9 mouse cellular contexts compared by ENCODE assay signal in genomic region chr17:80560669-80561401, GRCm38 (mm10). TPM values are rescaled to one million over a fixed set of nuclear protein-coding genes. Genes with fewer than 3 reads are reported as not detected.
A peak's percentile ranks its signal among the peaks of the same experiment; 100 is the strongest.
DNase-seq lines count a peak whose midpoint lies in the region; ATAC-seq and TF ChIP-seq lines count a peak whose summit lies in the region.
"Had no signal": no experiment of that assay in that cellular context is flagged by ENCODE, and none has a peak within 500 bp of the region (broad histone marks: within the 10 kb centered on the region; RNA-seq: fewer than 3 reads in every experiment).

No protein-coding gene starts in this region.

- 0 out of 2 replicates have a peak overlapping the region, but pooled peaks have one; percentile 25 for H3K4me2 ChIP-seq in embryonic facial prominence, embryonic 15.5 days (replicated peaks)
- peak overlapping the region; percentile 27 for H3K4me2 ChIP-seq in kidney, embryonic 15.5 days
- H3K4me2 ChIP-seq in myocyte (ENCODE audit: low read depth) = peak overlapping the region; percentile 55
- H3K4me2 ChIP-seq: embryonic facial prominence, embryonic 12.5 days had no signal

- no peak overlapping the region for H3K27ac ChIP-seq in bone marrow, adult 2 months (ENCODE audit: control insufficient read depth, insufficient read depth, low read depth, low read length, poor library complexity)
- no peak overlapping the region for H3K27ac ChIP-seq in embryonic facial prominence, embryonic 15.5 days (replicated peaks)
- H3K27ac ChIP-seq in heart, embryonic 10.5 days = no peak overlapping the region
- no peak overlapping the region for H3K27ac ChIP-seq in kidney, embryonic 15.5 days
- H3K27ac ChIP-seq in liver, adult 2 months (replicated peaks; ENCODE audit: insufficient read depth, low read depth, low read length) = no peak overlapping the region
- H3K27ac ChIP-seq: embryonic facial prominence, embryonic 12.5 days had no signal

- ATAC-seq in embryonic facial prominence, embryonic 15.5 days (ENCODE audit: insufficient number of reproducible peaks, low FRiP score, low TSS enrichment, low read depth) = no peak
- peak; percentile 52 for ATAC-seq in kidney, embryonic 15.5 days (replicated peaks; ENCODE audit: low FRiP score)

- H3K4me3 ChIP-seq in C2C12 (ENCODE audit: insufficient read depth, poor library complexity, severe bottlenecking) = no peak overlapping the region
- no peak overlapping the region for H3K4me3 ChIP-seq in bone marrow, adult 2 months (replicated peaks; ENCODE audit: control insufficient read depth, low read depth, low read length)
- no peak overlapping the region for H3K4me3 ChIP-seq in embryonic facial prominence, embryonic 15.5 days (replicated peaks)
- H3K4me3 ChIP-seq in heart, embryonic 10.5 days = peak overlapping the region; percentile 15; the same call in 1 of the 2 replicates
- H3K4me3 ChIP-seq in kidney, embryonic 15.5 days (replicated peaks) = no peak overlapping the region; the same call in 1 of the 2 replicates
- H3K4me3 ChIP-seq in liver, adult 2 months (ENCODE audit: insufficient read depth, low read depth, low read length) = no peak overlapping the region
- H3K4me3 ChIP-seq in myocyte = no peak overlapping the region
- H3K4me3 ChIP-seq: embryonic facial prominence, embryonic 12.5 days had no signal

- no peaks in the 10 kb centered on the region for H3K27me3 ChIP-seq in C2C12 (ENCODE audit: control insufficient read depth, insufficient read depth, insufficient read length)
- H3K27me3 ChIP-seq in embryonic facial prominence, embryonic 15.5 days = no peaks in the 10 kb centered on the region
- no peaks in the 10 kb centered on the region for H3K27me3 ChIP-seq in heart, embryonic 10.5 days (ENCODE audit: insufficient read depth, poor library complexity, severe bottlenecking)
- H3K27me3 ChIP-seq in kidney, embryonic 15.5 days = no peaks in the 10 kb centered on the region
- H3K27me3 ChIP-seq in liver, adult 2 months (ENCODE audit: control insufficient read depth, insufficient read depth, low read length) = no peaks in the 10 kb centered on the region
- no peaks in the 10 kb centered on the region for H3K27me3 ChIP-seq in myocyte (ENCODE audit: control insufficient read depth, insufficient read depth, insufficient read length)
- H3K27me3 ChIP-seq in splenic B cell, adult 2 months (ENCODE audit: control insufficient read depth, insufficient read depth, low read length, poor library complexity, severe bottlenecking) = no peaks in the 10 kb centered on the region; the same call in 1 of the 2 replicates
- H3K27me3 ChIP-seq: embryonic facial prominence, embryonic 12.5 days had no signal

- TF ChIP-seq POLR2A in bone marrow, adult 2 months (IDR thresholded peaks at IDR 0.05; ENCODE audit: borderline replicate concordance, control insufficient read depth, low read depth, low read length) = no peak
- no peak for TF ChIP-seq POLR2A in liver, adult 2 months (IDR thresholded peaks at IDR 0.05; ENCODE audit: extremely low read depth, insufficient read depth, low read length)
- TF ChIP-seq POLR2A in myocyte (IDR thresholded peaks at IDR 0.05; ENCODE audit: insufficient read length, low read depth) = no peak

- H3K9ac ChIP-seq in embryonic facial prominence, embryonic 15.5 days = no peak overlapping the region
- no peak overlapping the region for H3K9ac ChIP-seq in kidney, embryonic 15.5 days
- no peak overlapping the region for H3K9ac ChIP-seq in liver, adult 2 months (ENCODE audit: low read depth, low read length)
- H3K9ac ChIP-seq: embryonic facial prominence, embryonic 12.5 days had no signal

- H3K9me3 ChIP-seq in embryonic facial prominence, embryonic 15.5 days (replicated peaks) = no peaks in the 10 kb centered on the region
- H3K9me3 ChIP-seq in heart, embryonic 10.5 days = peaks cover 5% of the 10 kb centered on the region; the same call in 1 of the 2 replicates
- no peaks in the 10 kb centered on the region for H3K9me3 ChIP-seq in kidney, embryonic 15.5 days (replicated peaks)
- H3K9me3 ChIP-seq: embryonic facial prominence, embryonic 12.5 days had no signal

- 13% methylated on average over 12 of the region's 12 CpGs for WGBS in bone marrow, adult 2 months
- 21% methylated on average over 12 of the region's 12 CpGs for WGBS in embryonic facial prominence, embryonic 15.5 days
- WGBS in heart, embryonic 10.5 days = 22% methylated on average over 12 of the region's 12 CpGs
- WGBS in kidney, embryonic 15.5 days = 16% methylated on average over 12 of the region's 12 CpGs
- 20% methylated on average over 12 of the region's 12 CpGs for WGBS in liver, adult 2 months

- H3K36me3 ChIP-seq in C2C12 (ENCODE audit: control insufficient read depth, insufficient read depth) (no peaks in the 10 kb centered on the region), myocyte (ENCODE audit: control insufficient read depth, insufficient read depth) (no peaks in the 10 kb centered on the region)
- H3K36me3 ChIP-seq in embryonic facial prominence, embryonic 15.5 days = no peaks in the 10 kb centered on the region
- no peaks in the 10 kb centered on the region for H3K36me3 ChIP-seq in heart, embryonic 10.5 days
- H3K36me3 ChIP-seq in kidney, embryonic 15.5 days = no peaks in the 10 kb centered on the region
- no peaks in the 10 kb centered on the region for H3K36me3 ChIP-seq in liver, adult 2 months (ENCODE audit: control insufficient read depth, insufficient read depth, low read length)
- H3K36me3 ChIP-seq in splenic B cell, adult 2 months (ENCODE audit: control insufficient read depth, insufficient read depth, low read length, poor library complexity, severe bottlenecking) = no peaks in the 10 kb centered on the region

- H3K79me2 ChIP-seq in C2C12 (ENCODE audit: control insufficient read depth, insufficient read depth) (no peaks in the 10 kb centered on the region), myocyte (ENCODE audit: control insufficient read depth, insufficient read depth) (no peaks in the 10 kb centered on the region)
- no peaks in the 10 kb centered on the region for H3K79me2 ChIP-seq in liver, adult 2 months (ENCODE audit: control insufficient read depth, insufficient read depth, low read length)

- no peak overlapping the region for H3ac ChIP-seq in C2C12 (ENCODE audit: control insufficient read depth, insufficient read length, low read depth)
- no peak overlapping the region for H3ac ChIP-seq in myocyte (ENCODE audit: control insufficient read depth, insufficient read length)

- DNase-seq in heart, embryonic 10.5 days (ENCODE audit: low spot score) = peak; percentile 86
- DNase-seq in liver, adult 2 months (ENCODE audit: extremely low read depth, low read depth, low spot score) = peak; percentile 50
- peak; percentile 88 for DNase-seq in splenic B cell, adult 2 months (ENCODE audit: low read depth, low spot score)

- TF ChIP-seq CTCF in C2C12 (IDR thresholded peaks at IDR 0.05; ENCODE audit: control insufficient read depth, insufficient read depth, insufficient read length) = peak; percentile 71
- peak; percentile 94 for TF ChIP-seq CTCF in bone marrow, adult 2 months (IDR thresholded peaks at IDR 0.05; ENCODE audit: control insufficient read depth, insufficient read depth, low read length)
- peak; percentile 86 for TF ChIP-seq CTCF in liver, adult 2 months (IDR thresholded peaks at IDR 0.05; ENCODE audit: low read depth, low read length)

- no peaks in the 10 kb centered on the region for H3K4me1 ChIP-seq in bone marrow, adult 2 months (ENCODE audit: control insufficient read depth, insufficient read depth, low read length)
- H3K4me1 ChIP-seq in embryonic facial prominence, embryonic 15.5 days = no peaks in the 10 kb centered on the region
- peaks cover 6% of the 10 kb centered on the region; the same call in 1 of the 2 replicates for H3K4me1 ChIP-seq in heart, embryonic 10.5 days
- no peaks in the 10 kb centered on the region for H3K4me1 ChIP-seq in kidney, embryonic 15.5 days
- no peaks in the 10 kb centered on the region; the same call in 1 of the 2 replicates for H3K4me1 ChIP-seq in liver, adult 2 months (ENCODE audit: control insufficient read depth, insufficient read depth, low read length)
- H3K4me1 ChIP-seq: embryonic facial prominence, embryonic 12.5 days had no signal

- no peaks in the 10 kb centered on the region for H3K79me3 ChIP-seq in C2C12 (ENCODE audit: low read depth)

TF ChIP-seq in C2C12, 6 proteins besides CTCF, POLR2A, EP300 and RAD21:
- TF ChIP-seq CEBPB (IDR thresholded peaks at IDR 0.05; ENCODE audit: low read depth) (peak; percentile 100), MAX (IDR thresholded peaks at IDR 0.05) (no peak), MYOG (IDR thresholded peaks at IDR 0.05; ENCODE audit: control insufficient read depth, extremely low read depth, insufficient read length) (no peak), FOSL1 (IDR thresholded peaks at IDR 0.05; ENCODE audit: insufficient read depth, low read length, poor library complexity, severe bottlenecking) (no peak), USF1 (IDR thresholded peaks at IDR 0.05; ENCODE audit: low read depth) (no peak), MYOD1 (IDR thresholded peaks at IDR 0.05; ENCODE audit: control insufficient read depth, insufficient read length, low read depth) (no peak)

TF ChIP-seq in myocyte, 11 proteins besides CTCF, POLR2A, EP300 and RAD21:
- TF ChIP-seq REST (IDR thresholded peaks at IDR 0.05; ENCODE audit: insufficient read depth, insufficient read length) (no peak), CEBPB (IDR thresholded peaks at IDR 0.05; ENCODE audit: insufficient read depth, poor library complexity, severe bottlenecking) (peak; percentile 100)

RNA-seq across cellular contexts. Expression of gene Cdkl4, which starts 16.8 kb away (rescaled TPM):
- polyA plus RNA-seq in C2C12 (2012; fragmentation: generic; extraction: Trizol) = not detected
- 0.31 and 0.52 TPM in 2 replicates for polyA plus RNA-seq in bone marrow, adult 2 months (2011; ENCODE audit: insufficient read depth, insufficient read length, low replicate concordance, missing spikeins)
- 2.3 and 4.7 TPM in 2 replicates for polyA plus RNA-seq in embryonic facial prominence, embryonic 15.5 days (2015; fragmentation: Nextera tagmentation; extraction: Ambion mirVana)
- 0.07 and 0.24 TPM in 2 replicates for polyA plus RNA-seq in heart, embryonic 10.5 days (2016; fragmentation: Nextera tagmentation; extraction: Ambion mirVana)
- 0.81 and 0.82 TPM in 2 replicates for polyA plus RNA-seq in kidney, embryonic 15.5 days (2015; fragmentation: Nextera tagmentation; extraction: Ambion mirVana)
- total RNA-seq in liver, adult 2 months (2014; rRNA removed) = 0.07 and 0.09 TPM in 2 replicates
- 0.06 and 0.13 TPM in 2 replicates for polyA plus RNA-seq in liver, adult 2 months (2012; rRNA removed)
- 0.02 TPM for polyA plus RNA-seq in myocyte (2012; fragmentation: generic; extraction: Trizol)
